Mouse (Mus musculus) C2C12 (cell line): Measurements from ENCODE around the gene Herpud2. TPM values are rescaled to one million over a fixed set of nuclear protein-coding genes. Genes with fewer than 3 reads are reported as not detected.
"Not testable (repeated sequence)": the region's sequence is repeated elsewhere in the genome, so short reads cannot be mapped to it uniquely, and the experiment has no call there.

Experiments
- H3K27me3 ChIP-seq: one replicate; pipeline ENCODE4 v1.6.1; 2011; ENCODE audit not compliant: control insufficient read depth, insufficient read depth, insufficient read length
- H3K36me3 ChIP-seq: one replicate; pipeline ENCODE4 v1.6.1; 2011; ENCODE audit not compliant: control insufficient read depth, insufficient read depth
- H3K4me3 ChIP-seq: one replicate; pipeline ENCODE4 v1.5.1; 2011; ENCODE audit warnings: mild to moderate bottlenecking, control low read depth; ENCODE audit not compliant: poor library complexity, insufficient read depth, severe bottlenecking
- H3K79me2 ChIP-seq: one replicate; pipeline ENCODE4 v1.6.1; 2011; ENCODE audit not compliant: control insufficient read depth, insufficient read depth
- H3K79me3 ChIP-seq: one replicate; pipeline ENCODE4 v1.6.1; 2011; ENCODE audit warnings: low read depth, control low read depth
- H3ac ChIP-seq: one replicate; pipeline ENCODE3; 2011; ENCODE audit warnings: low read depth; ENCODE audit not compliant: control insufficient read depth, insufficient read length
- CEBPB ChIP-seq: IDR thresholded peaks from one replicate; pipeline ENCODE4 v1.6.1; 2011; ENCODE audit warnings: low read depth, mild to moderate bottlenecking, control low read depth, moderate library complexity
- CTCF ChIP-seq: IDR thresholded peaks from one replicate; pipeline ENCODE4 v1.5.1; 2011; ENCODE audit not compliant: control insufficient read depth, insufficient read depth, insufficient read length
- FOSL1 ChIP-seq: IDR thresholded peaks from one replicate; pipeline ENCODE4 v1.8.0; 2011; ENCODE audit warnings: mild to moderate bottlenecking, low read length; ENCODE audit not compliant: poor library complexity, insufficient read depth, severe bottlenecking
- MAX ChIP-seq: IDR thresholded peaks from one replicate; pipeline ENCODE4 v1.6.1; 2011; ENCODE audit warnings: mild to moderate bottlenecking, control low read depth
- MYOD1 ChIP-seq: IDR thresholded peaks from one replicate; pipeline ENCODE4 v1.6.1; 2011; ENCODE audit warnings: low read depth; ENCODE audit not compliant: control insufficient read depth, insufficient read length
- MYOG ChIP-seq: IDR thresholded peaks from one replicate; pipeline ENCODE4 v1.6.1; 2011; ENCODE audit not compliant: control insufficient read depth, insufficient read length; ENCODE audit errors: extremely low read depth
- USF1 ChIP-seq: IDR thresholded peaks from one replicate; pipeline ENCODE4 v1.6.1; 2011; ENCODE audit warnings: low read depth, mild to moderate bottlenecking, control low read depth, moderate library complexity
- polyA plus RNA-seq: library from polyadenylated mRNA; unstranded; fragments of >200 nt; fragmentation: generic; extraction: Trizol; gene quantifications from one replicate; pipeline ENCODE4 v1.2.1, GENCODE M21; 2012; ENCODE audit warnings: missing spikeins

Gene Herpud2
- polyA plus RNA-seq, 1 experiment = 8.9 TPM

DNA sequence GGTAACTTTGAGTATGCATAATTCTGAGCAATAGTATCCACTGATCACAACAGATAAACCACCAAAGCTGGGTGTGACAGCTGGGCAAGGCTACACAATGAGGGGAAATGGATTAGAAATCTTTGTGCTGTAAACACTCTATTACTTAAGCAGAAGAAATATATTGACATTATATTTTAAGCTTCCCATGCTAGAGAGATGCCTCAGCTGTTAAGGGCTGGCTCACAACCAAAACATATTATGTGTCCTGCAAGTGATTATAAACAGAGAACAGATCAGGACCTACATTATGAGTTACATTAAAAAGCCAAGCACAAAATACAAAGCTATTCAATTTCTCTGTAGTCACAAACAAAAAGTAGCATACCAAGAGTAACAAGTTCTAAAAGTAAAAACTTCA lies 19.4 kb downstream of the Herpud2 start:
- Histone ChIP-seq H3K27me3 (no peaks in the 10 kb centered on the region), H3K79me2 (no peaks in the 10 kb centered on the region), H3K79me3 (no peaks in the 10 kb centered on the region), H3ac (no peak overlapping the region), H3K4me3 (no peak overlapping the region), H3K36me3 (no peaks in the 10 kb centered on the region)
- TF ChIP-seq MYOG (no peak), MYOD1 (no peak), MAX (no peak), CTCF (no peak), FOSL1 (no peak)

GRCm38 (mm10) chr9:25124048-25124447 lies 27.6 kb downstream of the Herpud2 start:
- TF ChIP-seq CTCF (no peak), MAX (no peak), FOSL1 (no peak), MYOD1 (no peak), MYOG (no peak), CEBPB (no peak), USF1 (no peak)
- Histone ChIP-seq H3K79me3 (no peaks in the 10 kb centered on the region), H3ac (no peak overlapping the region), H3K79me2 (no peaks in the 10 kb centered on the region), H3K4me3 (no peak overlapping the region), H3K36me3 (peaks cover 20% of the 10 kb centered on the region), H3K27me3 (no peaks in the 10 kb centered on the region)

DNA sequence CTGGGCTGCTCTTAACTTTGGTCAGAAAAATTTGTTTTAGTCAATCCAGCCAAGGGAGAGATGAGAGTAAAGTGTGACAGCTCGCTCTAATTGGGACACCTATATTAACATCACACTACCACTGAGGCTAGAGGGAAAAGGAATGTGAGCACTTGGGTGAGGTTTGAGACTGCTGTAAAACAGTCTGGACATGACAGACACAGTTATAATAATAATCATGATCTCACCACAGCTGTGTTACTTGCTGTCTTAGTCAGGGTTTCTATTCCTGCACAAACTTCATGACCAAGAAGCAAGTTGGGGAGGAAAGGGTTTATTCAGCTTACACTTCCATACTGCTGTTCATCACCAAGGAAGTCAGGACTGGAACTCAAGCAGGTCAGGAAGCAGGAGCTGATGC lies 28.0 kb downstream of the Herpud2 start:
- not testable (repeated sequence) for H3K79me2 ChIP-seq, H3K4me3 ChIP-seq, H3ac ChIP-seq, H3K27me3 ChIP-seq, H3K79me3 ChIP-seq
- peaks cover 20% of the 10 kb centered on the region for H3K36me3 ChIP-seq

GRCm38 (mm10) chr9:25104638-25105037 lies 47.0 kb downstream of the Herpud2 start:
- Histone ChIP-seq H3K36me3 (peaks cover 6% of the 10 kb centered on the region), H3K79me3 (no peaks in the 10 kb centered on the region), H3K4me3 (no peak overlapping the region), H3K79me2 (no peaks in the 10 kb centered on the region), H3K27me3 (no peaks in the 10 kb centered on the region), H3ac (no peak overlapping the region)
- TF ChIP-seq MYOG (no peak), CTCF (peak; percentile 44)

GRCm38 (mm10) chr9:25102881-25103280 lies 48.7 kb downstream of the Herpud2 start:
- Histone ChIP-seq H3ac (no peak overlapping the region), H3K27me3 (no peaks in the 10 kb centered on the region), H3K79me3 (no peaks in the 10 kb centered on the region), H3K79me2 (no peaks in the 10 kb centered on the region), H3K4me3 (no peak overlapping the region), H3K36me3 (no peaks in the 10 kb centered on the region)
- TF ChIP-seq FOSL1 (no peak), USF1 (no peak), CTCF (no peak), MYOG (no peak)

- no peak for TF ChIP-seq CEBPB
- Histone ChIP-seq H3K36me3 (no peaks in the 10 kb centered on the region), H3ac (no peak overlapping the region), H3K79me3 (no peaks in the 10 kb centered on the region), H3K79me2 (no peaks in the 10 kb centered on the region), H3K4me3 (no peak overlapping the region), H3K27me3 (no peaks in the 10 kb centered on the region)
These were observed 60.8 kb downstream of the Herpud2 start for GRCm38 (mm10) chr9:25090853-25091252.

GRCm38 (mm10) chr9:25089122-25089521 lies 62.5 kb downstream of the Herpud2 start, which contains the start of gene Gm10181:
TSS of gene Gm10181 (plus strand) at chr9:25089422.
- no peaks in the 10 kb centered on the region for H3K79me2 ChIP-seq
- no peaks in the 10 kb centered on the region for H3K79me3 ChIP-seq
- no peak within 1 kb of the TSS for H3ac ChIP-seq
- H3K36me3 ChIP-seq = no peaks in the 10 kb centered on the region
- TF ChIP-seq MYOD1 = no peak
- TF ChIP-seq MYOG = no peak
- no peak for TF ChIP-seq MAX
- TF ChIP-seq FOSL1 = no peak
- no peak for TF ChIP-seq USF1
- no peak for TF ChIP-seq CEBPB
- TF ChIP-seq CTCF = no peak
- H3K4me3 ChIP-seq = no peak within 1 kb of the TSS
- no peaks in the 10 kb centered on the region for H3K27me3 ChIP-seq
